Mouse (Mus musculus) brain, embryonic 14.5 days (tissue): ENCODE measurements at regions not wholly inside any gene's neighbourhood (a gene's known extent, or its start where the extent isn't known, plus 50 kb on each side); places are given as distances from the start of the nearest gene placed in this dataset.

Experiments
- CTCF ChIP-seq: fragments of 200-500 bp; IDR thresholded peaks from 2 replicates; pipeline ENCODE4 v1.5.1; 2012; ENCODE audit warnings: inconsistent platforms, mild to moderate bottlenecking, moderate library complexity, borderline replicate concordance; ENCODE audit not compliant: insufficient read depth, insufficient read length; ENCODE audit errors: extremely low read depth
- POLR2A ChIP-seq: fragments of 200-500 bp; IDR thresholded peaks from 2 replicates; pipeline ENCODE4 v1.6.1; 2012; ENCODE audit warnings: mild to moderate bottlenecking, inconsistent platforms, borderline replicate concordance; ENCODE audit not compliant: poor library complexity, insufficient read depth, insufficient read length, severe bottlenecking; ENCODE audit errors: extremely low read depth

DNA sequence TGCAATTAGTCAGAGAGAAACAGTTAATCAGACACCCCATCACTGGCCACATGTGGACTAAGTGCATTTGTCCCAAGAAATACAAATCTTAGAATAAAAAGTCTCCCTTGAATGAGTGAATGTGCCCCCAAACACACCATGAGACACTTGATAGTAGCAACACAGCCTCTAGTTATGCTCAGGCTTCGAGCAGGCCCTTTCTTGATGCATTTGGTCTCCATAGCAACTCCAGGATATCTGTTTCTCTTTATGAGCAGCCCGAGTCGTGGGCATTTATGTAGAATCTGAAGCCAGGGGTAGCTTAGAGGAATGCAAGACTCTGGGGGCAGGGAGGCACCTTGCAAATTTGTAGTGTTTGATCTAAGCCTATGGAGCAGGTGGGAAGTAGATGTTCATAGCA lies 580.6 kb upstream of the Fam19a5 start:
- TF ChIP-seq CTCF = no peak
- TF ChIP-seq POLR2A = no peak
